Mouse (Mus musculus): ENCODE results near the gene Arpc5l. TPM values are rescaled to one million over a fixed set of nuclear protein-coding genes. Genes with fewer than 3 reads are reported as not detected.

The Arpc5l gene
- polyA plus RNA-seq, 1 experiment from 2014 or later: 141 TPM

DNA sequence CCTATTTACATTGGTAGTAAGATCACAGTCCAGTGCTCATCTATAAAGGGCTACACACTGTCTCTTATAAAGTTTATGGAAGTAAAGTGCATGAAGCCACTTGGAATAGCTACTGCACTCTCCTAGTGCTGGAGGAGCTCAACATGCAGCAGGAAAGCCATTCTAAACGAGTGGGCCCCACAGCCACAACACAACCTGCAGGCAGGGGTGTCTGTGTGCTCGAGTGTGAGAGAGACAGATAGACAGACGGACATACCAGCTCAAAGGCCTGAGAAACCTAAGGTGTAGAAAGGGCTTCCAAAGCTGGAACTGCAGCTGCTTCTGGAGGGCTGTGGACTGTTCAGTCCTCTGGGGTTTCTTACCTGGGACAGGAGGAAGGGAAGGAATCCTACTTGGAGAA, 11.4 kb downstream of the Arpc5l start:
- 0 out of 2 replicates have a peak, but pooled peaks cover under 1% of the 10 kb centered on the region for H3K4me1 ChIP-seq (ENCODE audit: control insufficient read depth, insufficient read depth, low read length)
- H3K4me3 ChIP-seq (ENCODE audit: low read depth, low read length): no peak overlapping the region
- H3K9me3 ChIP-seq (replicated peaks; ENCODE audit: control insufficient read depth, low read length, poor library complexity, severe bottlenecking): no peaks in the 10 kb centered on the region
- no peak for ATAC-seq
- H3K27me3 ChIP-seq (ENCODE audit: control insufficient read depth, insufficient read depth, low read depth, low read length): no peaks in the 10 kb centered on the region
- H3K9ac ChIP-seq (ENCODE audit: low read depth, low read length): no peak overlapping the region
- no peak overlapping the region for H3K27ac ChIP-seq (ENCODE audit: low read length)
- WGBS: 89% methylated on average over 3 of the region's 3 CpGs
- peaks cover 39% of the 10 kb centered on the region for H3K36me3 ChIP-seq (ENCODE audit: control insufficient read depth, insufficient read depth, low read length)
- H3K4me2 ChIP-seq (ENCODE audit: low read length): no peak overlapping the region

- Histone ChIP-seq H3K27me3 (ENCODE audit: control insufficient read depth, insufficient read depth, low read depth, low read length) (no peaks in the 10 kb centered on the region), H3K4me3 (ENCODE audit: low read depth, low read length) (no peak overlapping the region), H3K9ac (ENCODE audit: low read depth, low read length) (no peak overlapping the region), H3K4me2 (ENCODE audit: low read length) (no peak overlapping the region), H3K27ac (ENCODE audit: low read length) (no peak overlapping the region), H3K4me1 (ENCODE audit: control insufficient read depth, insufficient read depth, low read length) (no peaks in the 10 kb centered on the region), H3K36me3 (ENCODE audit: control insufficient read depth, insufficient read depth, low read length) (peaks cover 58% of the 10 kb centered on the region), H3K9me3 (replicated peaks; ENCODE audit: control insufficient read depth, low read length, poor library complexity, severe bottlenecking) (no peaks in the 10 kb centered on the region)
- 92% methylated on average over 1 of the region's 1 CpGs for WGBS
- no peak for ATAC-seq
Observed at GRCm38 (mm10) chr2:39020004-39020403, 14.9 kb downstream of the Arpc5l start.

DNA sequence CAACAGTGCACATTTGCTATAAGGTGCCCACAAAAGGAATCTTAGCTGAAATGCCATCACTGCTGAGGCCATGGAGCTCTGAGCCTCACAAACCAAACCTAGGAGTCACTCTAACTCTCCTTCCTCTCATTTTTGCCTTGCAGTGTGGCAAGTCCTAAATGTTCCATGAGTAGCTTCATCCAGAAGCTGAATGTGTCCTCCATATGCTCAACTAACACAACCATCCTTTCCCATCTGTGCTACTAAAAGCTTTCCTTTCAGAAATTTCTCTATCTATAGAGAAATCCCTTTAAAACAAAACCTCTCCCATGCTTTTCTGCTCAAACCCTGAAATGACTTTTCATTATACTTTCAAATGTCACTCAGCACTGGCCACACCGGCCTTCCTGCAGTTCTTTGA, 26.5 kb downstream of the Arpc5l start:
- Histone ChIP-seq H3K4me1 (ENCODE audit: control insufficient read depth, insufficient read depth, low read length) (no peaks in the 10 kb centered on the region), H3K9me3 (replicated peaks; ENCODE audit: control insufficient read depth, low read length, poor library complexity, severe bottlenecking) (no peaks in the 10 kb centered on the region), H3K4me3 (ENCODE audit: low read depth, low read length) (no peak overlapping the region), H3K27me3 (ENCODE audit: control insufficient read depth, insufficient read depth, low read depth, low read length) (no peaks in the 10 kb centered on the region), H3K36me3 (ENCODE audit: control insufficient read depth, insufficient read depth, low read length) (peaks cover 45% of the 10 kb centered on the region), H3K4me2 (ENCODE audit: low read length) (no peak overlapping the region), H3K9ac (ENCODE audit: low read depth, low read length) (no peak overlapping the region), H3K27ac (ENCODE audit: low read length) (no peak overlapping the region)
- no peak for ATAC-seq
- 86% methylated on average over 1 of the region's 1 CpGs for WGBS

DNA sequence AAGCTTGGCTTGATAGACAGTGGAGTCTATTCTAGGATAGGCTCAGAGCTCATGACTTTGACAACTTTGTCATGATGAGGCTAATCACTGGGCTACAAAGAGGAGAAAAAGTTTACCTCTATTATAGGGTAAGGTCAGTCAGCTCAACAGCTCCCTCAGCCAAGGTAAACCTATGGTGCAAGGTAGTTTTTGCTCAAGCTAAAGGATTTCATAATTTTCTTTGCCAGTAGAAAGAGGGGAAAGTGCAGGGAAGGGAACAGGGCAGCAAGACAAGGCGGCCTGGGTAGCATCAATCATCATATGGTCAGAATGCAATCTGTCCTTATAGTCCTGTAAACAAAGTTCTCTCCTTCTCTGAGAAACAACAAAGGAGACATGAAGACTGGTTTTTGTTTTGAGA, 35.1 kb downstream of the Arpc5l start:
- no peak overlapping the region for H3K9ac ChIP-seq (ENCODE audit: low read depth, low read length)
- H3K9me3 ChIP-seq (replicated peaks; ENCODE audit: control insufficient read depth, low read length, poor library complexity, severe bottlenecking): no peaks in the 10 kb centered on the region
- no peak for ATAC-seq
- H3K4me1 ChIP-seq (ENCODE audit: control insufficient read depth, insufficient read depth, low read length): no peaks in the 10 kb centered on the region
- WGBS: 100% methylated on average over 1 of the region's 1 CpGs
- no peak overlapping the region for H3K27ac ChIP-seq (ENCODE audit: low read length)
- no peak overlapping the region for H3K4me2 ChIP-seq (ENCODE audit: low read length)
- no peaks in the 10 kb centered on the region for H3K27me3 ChIP-seq (ENCODE audit: control insufficient read depth, insufficient read depth, low read depth, low read length)
- H3K36me3 ChIP-seq (ENCODE audit: control insufficient read depth, insufficient read depth, low read length): peaks cover 35% of the 10 kb centered on the region
- no peak overlapping the region for H3K4me3 ChIP-seq (ENCODE audit: low read depth, low read length)

DNA sequence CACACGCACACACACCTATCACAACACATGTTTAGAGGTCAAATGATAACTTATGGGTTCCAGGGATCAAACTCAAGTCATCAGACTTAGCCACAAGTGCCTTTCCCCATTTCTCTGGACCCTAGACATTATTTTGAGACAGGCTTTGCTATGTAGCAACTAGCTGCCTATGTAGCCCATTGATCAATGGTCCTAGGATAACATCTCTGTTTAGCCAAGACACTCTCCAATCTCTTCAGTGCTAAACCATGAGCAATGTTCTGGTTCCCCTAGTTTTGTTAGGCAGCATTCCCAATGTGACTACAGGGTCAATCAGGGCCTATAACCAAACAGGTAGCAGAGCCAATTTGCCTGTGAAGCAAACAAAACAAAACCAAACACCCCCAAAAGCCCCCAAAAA, 43.4 kb downstream of the Arpc5l start:
- no peaks in the 10 kb centered on the region for H3K4me1 ChIP-seq (ENCODE audit: control insufficient read depth, insufficient read depth, low read length)
- H3K27me3 ChIP-seq (ENCODE audit: control insufficient read depth, insufficient read depth, low read depth, low read length): no peaks in the 10 kb centered on the region
- H3K9ac ChIP-seq (ENCODE audit: low read depth, low read length): no peak overlapping the region
- no peak overlapping the region for H3K4me3 ChIP-seq (ENCODE audit: low read depth, low read length)
- no peak overlapping the region for H3K27ac ChIP-seq (ENCODE audit: low read length)
- peaks cover 47% of the 10 kb centered on the region for H3K36me3 ChIP-seq (ENCODE audit: control insufficient read depth, insufficient read depth, low read length)
- 98% methylated on average over 1 of the region's 1 CpGs for WGBS
- no peaks in the 10 kb centered on the region for H3K9me3 ChIP-seq (replicated peaks; ENCODE audit: control insufficient read depth, low read length, poor library complexity, severe bottlenecking)
- no peak overlapping the region for H3K4me2 ChIP-seq (ENCODE audit: low read length)
- no peak for ATAC-seq

DNA sequence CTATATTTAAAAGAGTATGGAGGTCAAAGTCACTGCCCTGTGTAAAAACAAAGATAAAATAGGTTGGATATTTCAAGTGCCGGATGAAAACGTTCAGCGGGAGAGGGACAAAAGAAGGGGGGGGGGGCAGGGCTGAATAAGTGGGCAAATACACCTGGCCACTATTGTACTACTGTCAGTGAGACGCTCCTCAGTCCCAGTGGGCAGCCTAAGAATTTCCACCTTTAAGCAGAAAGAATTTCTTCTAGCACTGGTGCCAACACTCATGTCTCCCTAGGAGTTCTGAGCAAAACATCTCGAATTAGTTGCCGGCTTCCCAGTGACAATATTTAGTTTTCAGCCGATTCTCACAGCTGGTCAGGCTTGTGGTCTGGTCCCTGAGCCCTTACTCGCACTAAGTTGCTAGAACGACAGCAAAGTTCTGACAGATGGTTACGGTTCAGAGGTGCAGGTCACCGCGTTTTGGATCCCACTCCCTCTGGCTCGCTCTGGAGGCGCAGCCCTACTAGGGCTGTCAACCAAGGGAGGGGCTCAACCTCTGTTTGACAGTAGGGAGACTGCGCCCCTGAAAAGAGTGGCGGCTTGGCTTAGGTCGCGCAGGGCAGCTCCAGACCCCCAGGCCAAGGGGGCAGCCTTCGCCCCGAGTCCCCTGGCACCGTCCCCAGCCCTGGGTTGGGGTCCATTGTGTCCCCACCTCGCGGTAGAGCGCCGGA, 59.7 kb downstream of the Arpc5l start:
- ATAC-seq: peak; percentile 55
- Histone ChIP-seq H3K36me3 (ENCODE audit: control insufficient read depth, insufficient read depth, low read length) (peaks cover 9% of the 10 kb centered on the region; the same call in 1 of the 2 replicates), H3K4me2 (ENCODE audit: low read length) (peak overlapping the region; percentile 88), H3K9me3 (replicated peaks; ENCODE audit: control insufficient read depth, low read length, poor library complexity, severe bottlenecking) (no peaks in the 10 kb centered on the region), H3K4me1 (ENCODE audit: control insufficient read depth, insufficient read depth, low read length) (peaks cover 9% of the 10 kb centered on the region), H3K27ac (ENCODE audit: low read length) (peak overlapping the region; percentile 82), H3K27me3 (ENCODE audit: control insufficient read depth, insufficient read depth, low read depth, low read length) (no peaks in the 10 kb centered on the region), H3K9ac (ENCODE audit: low read depth, low read length) (peak overlapping the region; percentile 95), H3K4me3 (ENCODE audit: low read depth, low read length) (peak overlapping the region; percentile 68)
- WGBS: 4% methylated on average over 25 of the region's 25 CpGs

Other genes with a start within 250 kb of the Arpc5l start
- 0.84 and 1.4 TPM in 2 replicates for gene Nr6a1, start 77.7 kb upstream of the Arpc5l start, polyA plus RNA-seq (2015; fragmentation: Nextera tagmentation; extraction: Ambion mirVana)
- gene Olfml2a, start 73.4 kb upstream of the Arpc5l start, polyA plus RNA-seq (2015; fragmentation: Nextera tagmentation; extraction: Ambion mirVana): 3.2 and 3.5 TPM in 2 replicates
- 1.8 and 2.3 TPM in 2 replicates for gene Wdr38, start 7.9 kb upstream of the Arpc5l start, polyA plus RNA-seq (2015; fragmentation: Nextera tagmentation; extraction: Ambion mirVana)
- 563 and 566 TPM in 2 replicates for gene Rpl35, start 276 bp downstream of the Arpc5l start, polyA plus RNA-seq (2015; fragmentation: Nextera tagmentation; extraction: Ambion mirVana)
- 34.9 and 37.5 TPM in 2 replicates for gene Golga1, start 60.2 kb downstream of the Arpc5l start, polyA plus RNA-seq (2015; fragmentation: Nextera tagmentation; extraction: Ambion mirVana)
- 18.7 and 22.8 TPM in 2 replicates for gene Scai, start 185.4 kb downstream of the Arpc5l start, polyA plus RNA-seq (2015; fragmentation: Nextera tagmentation; extraction: Ambion mirVana)
- gene Ppp6c, start 221.1 kb downstream of the Arpc5l start, polyA plus RNA-seq (2015; fragmentation: Nextera tagmentation; extraction: Ambion mirVana): 70.7 and 74.3 TPM in 2 replicates